Comparison of ENCODE assay signal across 11 mouse cellular contexts in genomic region chr19:56022348-56022747, GRCm38 (mm10).
DNase-seq lines count a peak whose midpoint lies in the region; ATAC-seq and TF ChIP-seq lines count a peak whose summit lies in the region.
"Had no signal": no experiment of that assay in that cellular context is flagged by ENCODE, and none has a peak within 500 bp of the region (broad histone marks: within the 10 kb centered on the region; RNA-seq: fewer than 3 reads in every experiment).

No protein-coding gene starts in this region.

- H3K36me3 ChIP-seq in hindbrain, embryonic 10.5 days, result no peaks in the 10 kb centered on the region
- no peaks in the 10 kb centered on the region for H3K36me3 ChIP-seq in hindbrain, postnatal 0 days (ENCODE audit: insufficient read depth, low read length)
- no peaks in the 10 kb centered on the region for H3K36me3 ChIP-seq in embryonic facial prominence, embryonic 10.5 days (replicated peaks)
- H3K36me3 ChIP-seq: hindbrain, embryonic 13.5 days had no signal

- peaks cover 9% of the 10 kb centered on the region; the same call in 1 of the 2 replicates for H3K9me3 ChIP-seq in hindbrain, embryonic 10.5 days
- H3K9me3 ChIP-seq in hindbrain, postnatal 0 days (ENCODE audit: low read length), result no peaks in the 10 kb centered on the region
- H3K9me3 ChIP-seq in embryonic facial prominence, embryonic 10.5 days, result peaks cover 10% of the 10 kb centered on the region

- no peak for DNase-seq in hindbrain, embryonic 10.5 days (ENCODE audit: low spot score)
- DNase-seq in hindbrain, postnatal 0 days (ENCODE audit: low spot score), result no peak
- DNase-seq in MN1 (ENCODE audit: low spot score), result peak; percentile 83
- DNase-seq in embryonic facial prominence, embryonic 10.5 days (ENCODE audit: low spot score), result peak; percentile 67
- DNase-seq in ovary, postnatal 10 days (ENCODE audit: low spot score), result no peak
- DNase-seq in spleen, postnatal 10 days (ENCODE audit: low spot score in 2 of 2), result no peak
- DNase-seq: lung, postnatal 10 days; thymus, postnatal 36 days had no signal

- H3K9ac ChIP-seq in hindbrain, postnatal 0 days (replicated peaks; ENCODE audit: low read length), result no peak overlapping the region
- H3K9ac ChIP-seq: hindbrain, embryonic 13.5 days had no signal

- H3K27ac ChIP-seq in hindbrain, embryonic 10.5 days, result peak overlapping the region; percentile 64; the same call in 1 of the 2 replicates
- no peak overlapping the region for H3K27ac ChIP-seq in hindbrain, postnatal 0 days
- peak overlapping the region; percentile 51 for H3K27ac ChIP-seq in embryonic facial prominence, embryonic 10.5 days (replicated peaks)
- H3K27ac ChIP-seq: hindbrain, embryonic 13.5 days had no signal

- H3K4me3 ChIP-seq in hindbrain, embryonic 10.5 days, result no peak overlapping the region
- no peak overlapping the region for H3K4me3 ChIP-seq in hindbrain, postnatal 0 days (ENCODE audit: low read length)
- no peak overlapping the region for H3K4me3 ChIP-seq in embryonic facial prominence, embryonic 10.5 days
- H3K4me3 ChIP-seq: hindbrain, embryonic 13.5 days had no signal

- 59% methylated on average over 6 of the region's 6 CpGs for WGBS in hindbrain, embryonic 10.5 days
- 43% methylated on average over 6 of the region's 6 CpGs for WGBS in hindbrain, postnatal 0 days
- 31% methylated on average over 6 of the region's 6 CpGs for WGBS in embryonic facial prominence, embryonic 10.5 days

- no peaks in the 10 kb centered on the region for H3K27me3 ChIP-seq in hindbrain, embryonic 10.5 days (ENCODE audit: insufficient read depth, poor library complexity, severe bottlenecking)
- H3K27me3 ChIP-seq in hindbrain, postnatal 0 days (ENCODE audit: insufficient read depth, low read length), result no peaks in the 10 kb centered on the region; the same call in 1 of the 2 replicates
- H3K27me3 ChIP-seq in embryonic facial prominence, embryonic 10.5 days (replicated peaks; ENCODE audit: low read depth, poor library complexity, severe bottlenecking), result peaks cover 4% of the 10 kb centered on the region; the same call in 1 of the 2 replicates
- H3K27me3 ChIP-seq: hindbrain, embryonic 13.5 days had no signal

- ATAC-seq in hindbrain, postnatal 0 days, result no peak
- peak; percentile 52; the same call in 1 of the 2 replicates for ATAC-seq in megakaryocyte-erythroid progenitor cell, adult 5-6 weeks (replicated peaks; ENCODE audit: low FRiP score, low TSS enrichment, poor library complexity, severe bottlenecking)
- ATAC-seq: activated CD4-positive, CD25-positive, alpha-beta regulatory T cell, adult 4 months had no signal

- no peak overlapping the region for H3K4me2 ChIP-seq in hindbrain, postnatal 0 days (ENCODE audit: low read depth, low read length)
- H3K4me2 ChIP-seq: hindbrain, embryonic 13.5 days had no signal

- peaks cover 26% of the 10 kb centered on the region for H3K4me1 ChIP-seq in hindbrain, embryonic 10.5 days (replicated peaks)
- no peaks in the 10 kb centered on the region for H3K4me1 ChIP-seq in hindbrain, postnatal 0 days (ENCODE audit: insufficient read depth, low read length)
- peaks cover 49% of the 10 kb centered on the region for H3K4me1 ChIP-seq in embryonic facial prominence, embryonic 10.5 days
- H3K4me1 ChIP-seq: hindbrain, embryonic 13.5 days had no signal

- TF ChIP-seq CTCF in hindbrain, postnatal 0 days (IDR thresholded peaks at IDR 0.05; ENCODE audit: low read depth), result no peak

Comparison
In these comparisons a context has a peak if more than half of its experiments do, and no peak if none do; other contexts are left out.
1. DNase-seq: peak in MN1 (single experiment) and embryonic facial prominence, embryonic 10.5 days (single experiment); none in hindbrain, embryonic 10.5 days (single experiment), hindbrain, postnatal 0 days (single experiment), ovary, postnatal 10 days (single experiment) and spleen, postnatal 10 days (0 of 2).